In the genomic region with DNA sequence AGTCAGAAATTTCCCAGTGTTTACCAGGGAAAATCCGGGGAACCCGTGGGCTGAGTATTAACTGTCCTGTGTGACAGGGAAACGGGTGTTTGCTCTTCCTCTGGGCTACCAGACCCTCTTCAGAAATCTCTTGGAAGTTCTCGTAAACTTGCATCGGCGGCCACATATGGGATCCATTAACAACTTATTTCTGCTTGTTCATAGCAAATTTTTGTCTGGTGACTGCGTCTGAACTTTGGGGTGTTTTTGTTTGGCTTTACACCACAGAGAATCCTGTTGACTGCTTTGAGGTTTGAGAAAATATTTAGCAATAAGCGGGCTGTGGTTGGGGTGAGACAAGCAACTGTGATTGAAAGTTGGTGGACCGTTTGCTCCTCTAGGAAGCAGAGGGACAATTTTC, we compare ENCODE assay signal across 9 mouse cellular contexts.
DNase-seq lines count a peak whose midpoint lies in the region; ATAC-seq and TF ChIP-seq lines count a peak whose summit lies in the region.
"Had no signal": no experiment of that assay in that cellular context is flagged by ENCODE, and none has a peak within 500 bp of the region (broad histone marks: within the 10 kb centered on the region; RNA-seq: fewer than 3 reads in every experiment).

No protein-coding gene starts in this region.

- 21% methylated on average over 9 of the region's 9 CpGs for WGBS in kidney, embryonic 14.5 days
- 20% methylated on average over 9 of the region's 9 CpGs for WGBS in embryonic facial prominence, embryonic 15.5 days

- ATAC-seq in kidney, embryonic 14.5 days (ENCODE audit: low FRiP score, low TSS enrichment), result no peak
- no peak for ATAC-seq in embryonic facial prominence, embryonic 15.5 days (ENCODE audit: insufficient number of reproducible peaks, low FRiP score, low TSS enrichment, low read depth)

- H3K9me3 ChIP-seq in kidney, embryonic 14.5 days (ENCODE audit: control insufficient read depth, low read length), result no peaks in the 10 kb centered on the region
- no peaks in the 10 kb centered on the region for H3K9me3 ChIP-seq in embryonic facial prominence, embryonic 15.5 days (replicated peaks)
- H3K9me3 ChIP-seq: megakaryocyte, embryonic 14.5 days had no signal

- TF ChIP-seq POLR2A in brain, embryonic 14.5 days (IDR thresholded peaks at IDR 0.05; ENCODE audit: borderline replicate concordance, extremely low read depth, insufficient read depth, insufficient read length, poor library complexity, severe bottlenecking), result no peak

- no peak for DNase-seq in kidney, adult 11 months
- peak; percentile 20 for DNase-seq in brain, embryonic 14.5 days (ENCODE audit: low read depth)
- DNase-seq in lung, postnatal 36 days, result peak; percentile 22
- no peak for DNase-seq in thymus, postnatal 10 days (ENCODE audit: low spot score in 2 of 2)
- no peak for DNase-seq in right cerebral cortex, postnatal 10 days (ENCODE audit: low spot score in 2 of 2)
- DNase-seq: thymus, adult 2 months had no signal

- no peaks in the 10 kb centered on the region for H3K36me3 ChIP-seq in kidney, embryonic 14.5 days (ENCODE audit: control insufficient read depth, insufficient read depth, low read length)
- no peaks in the 10 kb centered on the region for H3K36me3 ChIP-seq in embryonic facial prominence, embryonic 15.5 days

- H3K27ac ChIP-seq in kidney, embryonic 14.5 days (ENCODE audit: low read depth, low read length), result peak overlapping the region; percentile 15; the same call in 1 of the 2 replicates
- peak overlapping the region; percentile 35; the same call in 1 of the 2 replicates for H3K27ac ChIP-seq in embryonic facial prominence, embryonic 15.5 days (replicated peaks)

- no peak overlapping the region for H3K4me2 ChIP-seq in kidney, embryonic 14.5 days (replicated peaks; ENCODE audit: low read depth, low read length)
- peak overlapping the region; percentile 11 for H3K4me2 ChIP-seq in embryonic facial prominence, embryonic 15.5 days (replicated peaks)

- H3K27me3 ChIP-seq in kidney, embryonic 14.5 days (ENCODE audit: control insufficient read depth, insufficient read depth, low read length), result peaks cover 4% of the 10 kb centered on the region; the same call in 1 of the 2 replicates
- peaks cover 8% of the 10 kb centered on the region; the same call in 1 of the 2 replicates for H3K27me3 ChIP-seq in embryonic facial prominence, embryonic 15.5 days

- H3K9ac ChIP-seq in kidney, embryonic 14.5 days (ENCODE audit: low read depth, low read length), result no peak overlapping the region
- no peak overlapping the region for H3K9ac ChIP-seq in embryonic facial prominence, embryonic 15.5 days

- peaks cover 28% of the 10 kb centered on the region for H3K4me1 ChIP-seq in kidney, embryonic 14.5 days (ENCODE audit: control insufficient read depth, insufficient read depth, low read length)
- peaks cover 49% of the 10 kb centered on the region for H3K4me1 ChIP-seq in embryonic facial prominence, embryonic 15.5 days
- H3K4me1 ChIP-seq: megakaryocyte, embryonic 14.5 days had no signal

- no peak for TF ChIP-seq CTCF in brain, embryonic 14.5 days (IDR thresholded peaks at IDR 0.05; ENCODE audit: borderline replicate concordance, extremely low read depth, insufficient read depth, insufficient read length)

- H3K4me3 ChIP-seq in kidney, embryonic 14.5 days (ENCODE audit: low read length), result no peak overlapping the region
- H3K4me3 ChIP-seq in embryonic facial prominence, embryonic 15.5 days (replicated peaks), result no peak overlapping the region
- H3K4me3 ChIP-seq: megakaryocyte, embryonic 14.5 days had no signal

Comparison
In these comparisons a context has a peak if more than half of its experiments do, and no peak if none do; other contexts are left out.
1. DNase-seq: peak in brain, embryonic 14.5 days (single experiment) and lung, postnatal 36 days (single experiment); none in kidney, adult 11 months (single experiment), thymus, postnatal 10 days (0 of 2) and right cerebral cortex, postnatal 10 days (0 of 2).